ENCODE assay signal across 15 mouse cellular contexts in the genomic region with DNA sequence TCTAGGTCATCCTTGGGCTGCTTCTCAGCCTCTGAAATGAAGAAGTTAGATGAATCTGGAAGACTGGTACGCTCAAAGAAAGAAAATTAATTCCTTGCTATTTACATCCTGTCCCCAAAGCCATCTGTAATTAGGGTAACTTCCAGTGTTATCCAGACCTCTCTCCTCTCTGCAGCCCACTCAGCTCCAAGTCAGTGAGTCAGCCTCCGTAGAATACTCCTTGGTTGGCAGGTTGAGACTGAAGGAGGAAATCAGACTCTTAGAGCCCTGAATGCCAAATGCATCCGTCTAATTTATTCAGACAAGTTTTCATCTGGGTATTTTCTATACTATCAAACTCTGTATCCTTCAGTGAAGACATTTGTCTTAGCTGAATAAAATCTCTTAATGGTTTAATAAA.
"Had no signal": no experiment of that assay in that cellular context is flagged by ENCODE, and none has a peak within 500 bp of the region (broad histone marks: within the 10 kb centered on the region; RNA-seq: fewer than 3 reads in every experiment).

No protein-coding gene starts in this region.

- H3K4me1 ChIP-seq: neural tube, embryonic 15.5 days; stomach, embryonic 15.5 days had no signal

- H3K27ac ChIP-seq: neural tube, embryonic 15.5 days; stomach, embryonic 15.5 days; stomach, postnatal 0 days had no signal

- H3K9ac ChIP-seq: neural tube, embryonic 15.5 days; stomach, embryonic 15.5 days had no signal

- DNase-seq: retina, postnatal 1 day; right cerebral cortex, adult 18-20 months; right cerebral cortex, postnatal 14 days; right cerebral cortex, postnatal 25 days; right cerebral cortex, postnatal 4 days; spleen, adult 18-20 months; thymus, adult 18-20 months; thymus, adult 2 months; thymus, postnatal 14 days; thymus, postnatal 25 days; thymus, postnatal 36 days; thymus, postnatal 4 days had no signal

- H3K4me2 ChIP-seq: neural tube, embryonic 15.5 days; stomach, embryonic 15.5 days had no signal

- H3K4me3 ChIP-seq: neural tube, embryonic 15.5 days; stomach, embryonic 15.5 days had no signal

- H3K9me3 ChIP-seq: neural tube, embryonic 15.5 days; stomach, embryonic 15.5 days had no signal

- H3K36me3 ChIP-seq: neural tube, embryonic 15.5 days; stomach, embryonic 15.5 days had no signal

- H3K27me3 ChIP-seq: neural tube, embryonic 15.5 days; stomach, embryonic 15.5 days had no signal
